Mouse (Mus musculus) embryonic facial prominence, embryonic 10.5 days (tissue): ENCODE results near the gene Nfat5. TPM values are rescaled to one million over a fixed set of nuclear protein-coding genes. Genes with fewer than 3 reads are reported as not detected.

Source experiments
- DNase-seq: peaks from one replicate; pipeline ENCODE4 v3.0.0-alpha.2; 2017; ENCODE audit warnings: low spot score
- H3K27ac ChIP-seq: fragments of 300-500 bp; sonication (generic); replicated peaks from 2 replicates; pipeline ENCODE4 v1.5.1; 2016; ENCODE audit warnings: mild to moderate bottlenecking
- H3K27me3 ChIP-seq: fragments of 300-500 bp; sonication (generic); replicated peaks from 2 replicates; pipeline ENCODE4 v1.6.1; 2016; ENCODE audit warnings: low read depth, mild to moderate bottlenecking; ENCODE audit not compliant: poor library complexity, severe bottlenecking
- H3K36me3 ChIP-seq: fragments of 300-500 bp; sonication (generic); replicated peaks from 2 replicates; pipeline ENCODE4 v1.6.1; 2016; ENCODE audit warnings: mild to moderate bottlenecking, moderate library complexity
- H3K4me1 ChIP-seq: fragments of 300-500 bp; sonication (generic); 2 replicates; pipeline ENCODE4 v1.6.1; 2016
- H3K4me3 ChIP-seq: fragments of 300-500 bp; sonication (generic); 2 replicates; pipeline ENCODE4 v1.5.1; 2016; ENCODE audit warnings: mild to moderate bottlenecking, moderate library complexity
- H3K9me3 ChIP-seq: fragments of 300-500 bp; sonication (generic); 2 replicates; pipeline ENCODE4 v1.6.1; 2016; ENCODE audit warnings: mild to moderate bottlenecking
- WGBS: fragments of 180-500 bp; shearing (Covaris S2); methylation state at CpG from one replicate; pipeline ENCODE4 v1.1.7; 2016; 5-methylcytosine and 5-hydroxymethylcytosine counted together
- polyA plus RNA-seq: library from polyadenylated mRNA; unstranded; fragments of >200 nt; fragmentation: Nextera tagmentation; extraction: Ambion mirVana; gene quantifications from 2 replicates; pipeline ENCODE4 v1.2.1, GENCODE M21; 2016

Gene Nfat5
- polyA plus RNA-seq, 1 experiment from 2014 or later: 11.2 TPM

- no peaks in the 10 kb centered on the region for H3K36me3 ChIP-seq
- H3K9me3 ChIP-seq: no peaks in the 10 kb centered on the region
- peaks cover 15% of the 10 kb centered on the region for H3K4me1 ChIP-seq
- no peak overlapping the region for H3K4me3 ChIP-seq
- H3K27me3 ChIP-seq: no peaks in the 10 kb centered on the region
- 77% methylated on average over 9 of the region's 9 CpGs for WGBS
- no peak for DNase-seq
- H3K27ac ChIP-seq: no peak overlapping the region
These were observed 24.8 kb upstream of the Nfat5 start for GRCm38 (mm10) chr8:107268501-107268900.

- Histone ChIP-seq H3K4me1 (peaks cover 15% of the 10 kb centered on the region), H3K4me3 (no peak overlapping the region), H3K9me3 (no peaks in the 10 kb centered on the region), H3K27ac (no peak overlapping the region), H3K27me3 (no peaks in the 10 kb centered on the region), H3K36me3 (no peaks in the 10 kb centered on the region)
- no peak for DNase-seq
These were observed 24.1 kb upstream of the Nfat5 start for GRCm38 (mm10) chr8:107269191-107269590.

GRCm38 (mm10) chr8:107269617-107270139 lies 23.6 kb upstream of the Nfat5 start:
- no peak for DNase-seq
- H3K27ac ChIP-seq: no peak overlapping the region
- no peaks in the 10 kb centered on the region for H3K9me3 ChIP-seq
- H3K36me3 ChIP-seq: no peaks in the 10 kb centered on the region
- no peak overlapping the region for H3K4me3 ChIP-seq
- peaks cover 15% of the 10 kb centered on the region for H3K4me1 ChIP-seq
- H3K27me3 ChIP-seq: no peaks in the 10 kb centered on the region
- WGBS: 67% methylated on average over 3 of the region's 3 CpGs

- 70% methylated on average over 4 of the region's 4 CpGs for WGBS
- no peaks in the 10 kb centered on the region for H3K36me3 ChIP-seq
- H3K27me3 ChIP-seq: no peaks in the 10 kb centered on the region
- no peaks in the 10 kb centered on the region for H3K9me3 ChIP-seq
- no peak for DNase-seq
- H3K4me1 ChIP-seq: peaks cover 14% of the 10 kb centered on the region
- no peak overlapping the region for H3K27ac ChIP-seq
- H3K4me3 ChIP-seq: no peak overlapping the region
These were observed 23.0 kb upstream of the Nfat5 start for GRCm38 (mm10) chr8:107270287-107270686.

- 67% methylated on average over 11 of the region's 11 CpGs for WGBS
- peaks cover 9% of the 10 kb centered on the region for H3K4me1 ChIP-seq
- H3K36me3 ChIP-seq: no peaks in the 10 kb centered on the region
These were observed 22.5 kb upstream of the Nfat5 start for GRCm38 (mm10) chr8:107270751-107271150.

GRCm38 (mm10) chr8:107277323-107277883 lies 15.9 kb upstream of the Nfat5 start:
- no peaks in the 10 kb centered on the region for H3K36me3 ChIP-seq
- H3K9me3 ChIP-seq: no peaks in the 10 kb centered on the region
- no peaks in the 10 kb centered on the region for H3K27me3 ChIP-seq
- H3K4me3 ChIP-seq: no peak overlapping the region
- peak; percentile 23 for DNase-seq
- H3K4me1 ChIP-seq: peaks cover 12% of the 10 kb centered on the region
- 68% methylated on average over 5 of the region's 5 CpGs for WGBS
- H3K27ac ChIP-seq: 0 out of 2 replicates have a peak overlapping the region, but pooled peaks have one; percentile 61

More at GRCm38 (mm10) chr8:107270751-107271150, 22.5 kb upstream of the Nfat5 start:
- no peak for DNase-seq
- no peak overlapping the region for H3K27ac ChIP-seq
- no peaks in the 10 kb centered on the region for H3K27me3 ChIP-seq
- H3K9me3 ChIP-seq: no peaks in the 10 kb centered on the region
- no peak overlapping the region for H3K4me3 ChIP-seq

- Histone ChIP-seq H3K4me3 (no peak overlapping the region), H3K27me3 (no peaks in the 10 kb centered on the region), H3K27ac (no peak overlapping the region), H3K9me3 (no peaks in the 10 kb centered on the region), H3K36me3 (no peaks in the 10 kb centered on the region), H3K4me1 (peaks cover 12% of the 10 kb centered on the region)
- no peak for DNase-seq
- 86% methylated on average over 1 of the region's 1 CpGs for WGBS
These were observed 14.7 kb upstream of the Nfat5 start for GRCm38 (mm10) chr8:107278571-107278970.

- DNase-seq: no peak
- no peaks in the 10 kb centered on the region for H3K9me3 ChIP-seq
- WGBS: 82% methylated on average over 9 of the region's 9 CpGs
- H3K4me1 ChIP-seq: peaks cover 3% of the 10 kb centered on the region; the same call in 1 of the 2 replicates
- H3K36me3 ChIP-seq: no peaks in the 10 kb centered on the region
- H3K27me3 ChIP-seq: no peaks in the 10 kb centered on the region
- no peak overlapping the region for H3K4me3 ChIP-seq
- no peak overlapping the region for H3K27ac ChIP-seq
These were observed 6.6 kb upstream of the Nfat5 start for GRCm38 (mm10) chr8:107286686-107287085.

- H3K36me3 ChIP-seq: no peaks in the 10 kb centered on the region
- no peak overlapping the region for H3K4me3 ChIP-seq
- peaks cover 9% of the 10 kb centered on the region for H3K4me1 ChIP-seq
- H3K27me3 ChIP-seq: no peaks in the 10 kb centered on the region
- 54% methylated on average over 5 of the region's 5 CpGs for WGBS
- no peak overlapping the region for H3K27ac ChIP-seq
- no peaks in the 10 kb centered on the region for H3K9me3 ChIP-seq
- no peak for DNase-seq
These were observed 5.7 kb upstream of the Nfat5 start for GRCm38 (mm10) chr8:107287522-107287921.

- Histone ChIP-seq H3K4me1 (peaks cover 28% of the 10 kb centered on the region), H3K27me3 (no peaks in the 10 kb centered on the region), H3K9me3 (no peaks in the 10 kb centered on the region), H3K4me3 (no peak overlapping the region), H3K27ac (no peak overlapping the region), H3K36me3 (no peaks in the 10 kb centered on the region)
- DNase-seq: no peak
- WGBS: 93% methylated on average over 4 of the region's 4 CpGs
These were observed 2.1 kb upstream of the Nfat5 start for GRCm38 (mm10) chr8:107291171-107291601.

- 58% methylated on average over 18 of the region's 18 CpGs for WGBS
- H3K4me1 ChIP-seq: peaks cover 28% of the 10 kb centered on the region
- H3K27ac ChIP-seq: peak overlapping the region; percentile 97
- peak overlapping the region; percentile 98 for H3K4me3 ChIP-seq
- no peaks in the 10 kb centered on the region for H3K27me3 ChIP-seq
- no peaks in the 10 kb centered on the region for H3K9me3 ChIP-seq
- DNase-seq: no peak
- H3K36me3 ChIP-seq: 0 out of 2 replicates have a peak, but pooled peaks cover 6% of the 10 kb centered on the region
These were observed 947 bp upstream of the Nfat5 start for GRCm38 (mm10) chr8:107292119-107292927.

GRCm38 (mm10) chr8:107293641-107294628 lies 665 bp downstream of the Nfat5 start:
- DNase-seq: peak; percentile 67
- H3K27me3 ChIP-seq: no peaks in the 10 kb centered on the region
- under 1% methylated on average over 84 of the region's 98 CpGs for WGBS
- peaks cover 28% of the 10 kb centered on the region for H3K4me1 ChIP-seq
- H3K4me3 ChIP-seq: peak overlapping the region; percentile 98
- H3K9me3 ChIP-seq: no peaks in the 10 kb centered on the region
- 0 out of 2 replicates have a peak, but pooled peaks cover 9% of the 10 kb centered on the region for H3K36me3 ChIP-seq
- H3K27ac ChIP-seq: peak overlapping the region; percentile 97
